Mouse (Mus musculus) hindlimb bud, embryonic 11.5 days (tissue): ENCODE data around the gene Prrc2a.

ENCODE experiments used
- DNase-seq: peaks from one replicate; pipeline ENCODE4 v3.0.0-alpha.2; 2012; ENCODE audit warnings: low read depth, low spot score; ENCODE audit errors: extremely low spot score

The Prrc2a gene

GRCm38 (mm10) chr17:35190096-35190495 is 25.4 kb upstream of the Prrc2a start:
- DNase-seq, result no peak

- DNase-seq, result no peak
Observed at GRCm38 (mm10) chr17:35189186-35189585, 24.5 kb upstream of the Prrc2a start.

GRCm38 (mm10) chr17:35187959-35188610 is 23.4 kb upstream of the Prrc2a start, which contains the start of gene Lst1:
Gene Lst1 (minus strand): TSS chr17:35188439.
- no peak for DNase-seq

- DNase-seq, result no peak
Observed at GRCm38 (mm10) chr17:35187345-35187744, 22.6 kb upstream of the Prrc2a start.

- no peak for DNase-seq
Observed at GRCm38 (mm10) chr17:35186681-35187080, 22.0 kb upstream of the Prrc2a start.

- DNase-seq, result no peak
Observed at GRCm38 (mm10) chr17:35185639-35186611, 21.2 kb upstream of the Prrc2a start.

GRCm38 (mm10) chr17:35180093-35180492 is 15.4 kb upstream of the Prrc2a start:
- DNase-seq, result no peak

- DNase-seq, result no peak
Observed at GRCm38 (mm10) chr17:35178528-35178927, 13.8 kb upstream of the Prrc2a start.

GRCm38 (mm10) chr17:35175968-35176367 is 11.3 kb upstream of the Prrc2a start, which contains the start of gene Aif1:
Gene Aif1 (minus strand): TSS chr17:35176068.
- DNase-seq, result no peak

- no peak for DNase-seq
Observed at GRCm38 (mm10) chr17:35175382-35175781, 10.7 kb upstream of the Prrc2a start.

GRCm38 (mm10) chr17:35174201-35174977 is 9.7 kb upstream of the Prrc2a start:
- DNase-seq, result no peak

- no peak for DNase-seq
Observed at GRCm38 (mm10) chr17:35173329-35173728, 8.6 kb upstream of the Prrc2a start.

- DNase-seq, result no peak
Observed at GRCm38 (mm10) chr17:35172445-35173234, 7.9 kb upstream of the Prrc2a start.

GRCm38 (mm10) chr17:35168541-35169207 is 4.0 kb upstream of the Prrc2a start:
- DNase-seq, result no peak

GRCm38 (mm10) chr17:35167794-35168193 is 3.1 kb upstream of the Prrc2a start:
- DNase-seq, result no peak

GRCm38 (mm10) chr17:35166352-35167035 is 1.8 kb upstream of the Prrc2a start:
- DNase-seq, result no peak

GRCm38 (mm10) chr17:35165451-35166155 is 906 bp upstream of the Prrc2a start:
- no peak for DNase-seq

- no peak for DNase-seq
Observed at GRCm38 (mm10) chr17:35164218-35164567, 504 bp downstream of the Prrc2a start.
